Mouse (Mus musculus): ENCODE measurements around the gene Crebrf. TPM values are rescaled to one million over a fixed set of nuclear protein-coding genes. Genes with fewer than 3 reads are reported as not detected.

The Crebrf gene
- polyA plus RNA-seq (2014; fragmentation: Illumina TruSeq; extraction: RNeasy Lipid Tissue Mini Kit (QIAGEN cat#74804); ENCODE audit: low replicate concordance), result 52.1 TPM

DNA sequence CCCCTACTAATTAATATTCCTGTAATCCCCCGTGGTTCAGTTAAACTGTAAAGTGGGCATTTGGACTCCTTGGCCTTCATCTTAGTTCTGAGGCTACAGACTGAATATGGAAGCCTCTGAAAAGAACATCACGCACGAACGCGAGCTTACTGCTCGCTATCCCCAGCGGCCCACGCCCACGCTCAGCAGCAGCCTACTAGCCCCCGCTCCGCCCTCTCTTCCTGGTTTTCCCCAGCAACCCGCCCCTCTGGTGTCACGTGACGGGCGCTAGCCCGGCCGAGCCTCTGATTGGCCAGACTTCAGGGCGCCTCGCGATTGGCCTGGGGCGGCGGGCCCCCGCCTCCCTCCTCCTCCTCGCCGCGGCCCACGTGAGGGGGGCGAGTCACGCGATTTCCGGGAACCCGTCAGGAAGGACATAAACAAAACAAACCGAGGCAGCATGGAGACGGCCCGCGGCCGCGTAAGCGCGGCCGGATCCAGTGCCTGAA lies at the start of gene Crebrf:
Gene Crebrf (plus strand): TSS at position 380 of the 488 bp plus-strand sequence.

DNA sequence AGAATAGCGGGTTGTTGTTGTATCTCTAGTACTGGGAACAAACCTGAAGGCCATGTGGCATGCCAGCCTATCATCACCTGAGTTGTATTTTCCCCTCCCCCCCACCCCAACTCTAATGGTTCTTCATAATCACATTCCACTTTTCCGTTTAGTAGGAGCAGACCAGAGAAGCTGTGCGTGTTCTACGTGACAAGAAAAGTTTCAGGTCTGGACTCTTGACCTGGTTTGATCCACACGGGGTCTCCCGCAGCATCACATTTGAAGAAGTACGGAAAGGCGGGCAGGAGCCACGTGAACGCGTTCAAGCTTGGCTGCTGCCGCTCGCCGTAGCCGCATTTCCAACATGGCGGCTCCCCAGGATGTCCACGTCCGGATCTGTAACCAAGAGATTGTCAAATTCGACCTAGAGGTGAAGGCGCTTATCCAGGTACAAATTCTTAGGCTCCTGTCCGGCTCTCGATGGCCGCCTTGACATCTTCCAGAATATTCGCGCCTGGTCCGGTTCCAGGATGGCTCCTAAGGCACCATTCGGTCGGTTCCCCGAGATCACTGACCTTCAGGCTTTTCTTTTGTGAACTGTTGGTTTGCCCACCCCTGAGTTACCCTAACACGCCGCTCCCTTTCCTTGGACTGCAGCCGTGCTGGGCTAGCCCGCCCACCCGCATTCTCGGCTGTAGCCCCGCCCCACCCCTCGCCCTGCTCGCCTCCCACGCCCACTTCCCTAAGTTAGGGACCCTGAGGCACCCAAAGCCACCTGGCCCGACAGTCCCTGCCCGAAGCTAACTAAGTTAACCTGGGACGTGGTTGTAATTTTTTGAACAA lies 65.5 kb downstream of the Crebrf start, which contains the start of gene Bnip1:
Gene Bnip1 (plus strand): TSS at position 317 of the 822 bp plus-strand sequence.

Other genes starting within 250 kb of the Crebrf start
- gene Ergic1, start 154.2 kb upstream of the Crebrf start, polyA plus RNA-seq (2014; fragmentation: Illumina TruSeq; extraction: RNeasy Lipid Tissue Mini Kit (QIAGEN cat#74804); ENCODE audit: low replicate concordance), result 19.3 TPM
- gene Dusp1, start 153.5 kb upstream of the Crebrf start, polyA plus RNA-seq (2014; fragmentation: Illumina TruSeq; extraction: RNeasy Lipid Tissue Mini Kit (QIAGEN cat#74804); ENCODE audit: low replicate concordance), result 15.2 TPM
- gene Atp6v0e, start 52.4 kb upstream of the Crebrf start, polyA plus RNA-seq (2014; fragmentation: Illumina TruSeq; extraction: RNeasy Lipid Tissue Mini Kit (QIAGEN cat#74804); ENCODE audit: low replicate concordance), result 46.3 TPM
- 17.1 TPM for gene Bnip1, start 65.4 kb downstream of the Crebrf start, polyA plus RNA-seq (2014; fragmentation: Illumina TruSeq; extraction: RNeasy Lipid Tissue Mini Kit (QIAGEN cat#74804); ENCODE audit: low replicate concordance)
- not detected for gene Nkx2-5, start 129.4 kb downstream of the Crebrf start, polyA plus RNA-seq (2014; fragmentation: Illumina TruSeq; extraction: RNeasy Lipid Tissue Mini Kit (QIAGEN cat#74804); ENCODE audit: low replicate concordance)
- not detected for gene Kifc5b, start 201.4 kb downstream of the Crebrf start, polyA plus RNA-seq (2014; fragmentation: Illumina TruSeq; extraction: RNeasy Lipid Tissue Mini Kit (QIAGEN cat#74804); ENCODE audit: low replicate concordance)
- 1.7 TPM for gene Phf1, start 217.4 kb downstream of the Crebrf start, polyA plus RNA-seq (2014; fragmentation: Illumina TruSeq; extraction: RNeasy Lipid Tissue Mini Kit (QIAGEN cat#74804); ENCODE audit: low replicate concordance)
- 11.6 TPM for gene Cuta, start 223.9 kb downstream of the Crebrf start, polyA plus RNA-seq (2014; fragmentation: Illumina TruSeq; extraction: RNeasy Lipid Tissue Mini Kit (QIAGEN cat#74804); ENCODE audit: low replicate concordance)
- 0.33 TPM for gene Syngap1, start 225.6 kb downstream of the Crebrf start, polyA plus RNA-seq (2014; fragmentation: Illumina TruSeq; extraction: RNeasy Lipid Tissue Mini Kit (QIAGEN cat#74804); ENCODE audit: low replicate concordance)

Measured in small intestine, adult 10 weeks (tissue).